In the genomic region with DNA sequence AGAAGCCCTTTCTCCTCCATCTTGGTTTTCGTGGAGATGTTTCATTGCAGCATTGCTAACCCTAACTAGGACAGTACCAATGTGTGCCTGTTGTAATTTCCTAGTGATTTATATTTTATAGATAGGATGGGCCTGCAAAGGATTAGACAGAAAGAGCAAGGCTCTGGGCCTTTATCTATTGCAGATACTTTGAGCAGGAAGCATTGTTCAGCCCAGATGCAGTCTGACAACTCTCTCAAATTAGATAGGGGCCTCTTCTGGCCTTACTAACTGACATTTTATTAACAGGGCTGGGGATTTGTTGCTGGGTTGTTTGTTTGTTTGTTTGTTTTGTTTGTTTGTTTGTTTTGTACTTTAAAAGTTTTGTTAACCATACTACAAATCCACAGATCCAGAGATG, we compare ENCODE assay signal across 31 mouse cellular contexts. TPM values are rescaled to one million over a fixed set of nuclear protein-coding genes. Genes with fewer than 3 reads are reported as not detected.
"Had no signal": no experiment of that assay in that cellular context is flagged by ENCODE, and none has a peak within 500 bp of the region (broad histone marks: within the 10 kb centered on the region; RNA-seq: fewer than 3 reads in every experiment).

No protein-coding gene starts in this region.

- DNase-seq: cerebellum, adult 8-10 months; cerebellum, adult 9-10 months; cerebellum, adult 9-11 months; cerebellum, postnatal 10 days; cerebellum, postnatal 14 days; cerebellum, postnatal 25 days; cerebellum, postnatal 36 days; embryo, embryonic 11 days; forebrain, postnatal 0 days; gastrocnemius, adult 2 months; gastrocnemius, postnatal 10 days; gastrocnemius, postnatal 14 days; gastrocnemius, postnatal 25 days; gastrocnemius, postnatal 36 days; heart, adult 11 months; heart, adult 18-20 months had no signal

- H3K4me3 ChIP-seq: embryonic facial prominence, embryonic 10.5 days; embryonic facial prominence, embryonic 12.5 days; embryonic facial prominence, embryonic 13.5 days; embryonic facial prominence, embryonic 15.5 days; erythroblast, embryonic 14.5 days; forebrain, embryonic 10.5 days; forebrain, embryonic 12.5 days; forebrain, embryonic 13.5 days; forebrain, embryonic 15.5 days; gastrocnemius, adult 2 months; heart, adult 2 months had no signal

- H3K9me3 ChIP-seq: embryonic facial prominence, embryonic 10.5 days; embryonic facial prominence, embryonic 12.5 days; embryonic facial prominence, embryonic 13.5 days; embryonic facial prominence, embryonic 15.5 days; forebrain, embryonic 10.5 days; forebrain, embryonic 12.5 days; forebrain, embryonic 13.5 days; forebrain, embryonic 15.5 days had no signal

- H3K4me1 ChIP-seq: forebrain, embryonic 12.5 days; forebrain, embryonic 15.5 days had no signal

- H3K36me3 ChIP-seq: embryonic facial prominence, embryonic 10.5 days; embryonic facial prominence, embryonic 12.5 days; embryonic facial prominence, embryonic 13.5 days; embryonic facial prominence, embryonic 15.5 days; forebrain, embryonic 10.5 days; forebrain, embryonic 12.5 days; forebrain, embryonic 15.5 days had no signal

- H3K27me3 ChIP-seq: embryonic facial prominence, embryonic 12.5 days; embryonic facial prominence, embryonic 13.5 days; embryonic facial prominence, embryonic 15.5 days; forebrain, embryonic 13.5 days; forebrain, embryonic 15.5 days had no signal

- H3K27ac ChIP-seq: embryonic facial prominence, embryonic 10.5 days; embryonic facial prominence, embryonic 12.5 days; embryonic facial prominence, embryonic 13.5 days; embryonic facial prominence, embryonic 15.5 days; forebrain, embryonic 10.5 days; forebrain, embryonic 12.5 days; forebrain, embryonic 13.5 days; forebrain, embryonic 15.5 days; heart, adult 2 months had no signal

- H3K9ac ChIP-seq: embryonic facial prominence, embryonic 12.5 days; embryonic facial prominence, embryonic 13.5 days; embryonic facial prominence, embryonic 15.5 days; forebrain, embryonic 12.5 days; forebrain, embryonic 13.5 days; forebrain, embryonic 15.5 days; forebrain, postnatal 0 days had no signal

RNA-seq across cellular contexts. Expression of a gene that starts 25.4 kb away (rescaled TPM):
- total RNA-seq: gastrocnemius, adult 18-20 months; gastrocnemius, adult 2 months; gastrocnemius, adult 8-10 months; gastrocnemius, postnatal 25 days; gastrocnemius, postnatal 36 days; heart, adult 18-20 months; heart, adult 2 months; heart, adult 8-10 months had no signal
- polyA plus RNA-seq: erythroblast, embryonic 14.5 days had no signal

RNA-seq across cellular contexts. Expression of a gene that starts 54.2 kb away (rescaled TPM):
- total RNA-seq: common myeloid progenitor, adult 5-6 weeks; granulocyte monocyte progenitor cell, adult 5-6 weeks had no signal
- polyA plus RNA-seq: erythroblast, embryonic 14.5 days had no signal
